Mouse (Mus musculus) inflammation-experienced regulatory T-cells (primary cell): ENCODE measurements around the gene Rnf216. TPM values are rescaled to one million over a fixed set of nuclear protein-coding genes. Genes with fewer than 3 reads are reported as not detected.

Experiments
- polyA plus RNA-seq, 2 experiments: library from polyadenylated mRNA; unstranded; fragments of 100-300 nt; shearing (Covaris generic); gene quantifications; one replicate each; pipeline ENCODE4 v1.2.1; 2017

The Rnf216 gene
- 10 to 100 TPM; 37.3 to 58.6 TPM for polyA plus RNA-seq

DNA sequence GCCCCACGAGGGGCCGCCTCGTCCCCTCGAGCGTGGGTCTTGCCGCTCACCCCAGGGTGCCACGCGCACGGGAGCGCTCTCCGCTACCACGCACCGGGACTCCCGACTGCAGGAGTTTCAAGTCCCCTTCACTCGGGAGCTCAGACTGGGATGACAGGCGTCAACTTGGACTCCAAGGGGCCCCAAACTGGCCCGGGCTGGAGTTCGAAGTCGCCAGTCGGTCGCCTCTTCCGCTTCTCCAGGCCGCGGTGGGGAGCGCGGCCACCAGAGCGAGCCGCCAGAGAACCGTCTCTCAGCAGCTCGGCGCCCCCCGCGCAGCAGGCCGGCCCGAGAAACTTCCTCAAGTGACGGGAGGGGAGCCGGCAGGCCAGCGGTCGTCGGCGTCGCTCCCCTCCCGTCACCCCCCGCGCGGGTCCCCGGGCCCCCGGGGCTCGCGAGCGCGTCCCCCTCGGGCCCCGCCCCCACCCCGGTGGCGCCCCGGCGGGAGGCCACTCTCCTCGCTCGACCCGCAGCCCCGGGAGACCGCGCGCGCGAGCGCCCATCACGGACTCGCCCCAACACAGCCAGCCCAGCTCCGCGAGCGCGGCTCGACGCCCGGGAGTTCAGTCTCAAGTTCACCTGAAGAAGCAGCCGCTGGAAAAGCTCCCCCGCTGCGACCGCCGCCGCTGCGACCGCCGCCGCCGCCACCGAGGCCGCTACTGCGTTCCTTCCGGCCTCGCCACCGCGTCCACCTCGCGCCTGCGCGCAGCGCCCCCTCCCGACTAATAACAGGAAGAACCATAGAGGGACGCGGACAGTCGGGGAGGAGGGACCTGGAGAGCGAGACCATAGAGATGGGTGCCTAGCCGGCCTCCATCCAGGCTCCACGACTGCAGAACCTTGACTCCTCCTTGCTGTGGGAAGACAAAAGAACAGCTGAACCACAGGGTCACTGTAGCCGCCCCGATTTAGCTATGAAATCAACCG, at the start of gene Rnf216:
TSS of gene Rnf216 (minus strand) at position 714 of the 966 bp plus-strand sequence.

DNA sequence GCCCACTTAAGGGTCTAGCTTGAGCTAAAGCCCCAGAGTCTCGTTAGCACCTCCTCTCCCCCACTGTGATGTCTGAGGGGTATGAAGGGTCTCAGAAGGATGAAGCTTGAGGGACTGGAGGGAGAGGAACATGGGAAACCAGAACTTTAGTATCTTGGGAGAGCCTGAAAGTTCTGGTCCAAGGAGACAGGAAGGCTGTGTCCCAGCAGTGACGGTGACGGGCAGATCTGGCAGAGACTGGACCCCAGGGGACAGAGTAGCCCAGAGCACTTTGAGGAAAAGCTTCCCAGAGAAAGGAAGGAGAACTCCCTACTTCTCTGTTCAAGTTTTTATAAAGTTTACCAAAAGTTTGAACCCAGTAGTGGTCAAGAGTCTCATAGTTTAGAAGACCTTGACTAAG, 34.7 kb upstream of the Rnf216 start, which contains the start of gene Olfr718-ps1:
TSS of gene Olfr718-ps1 (minus strand) at position 101 of the 400 bp plus-strand sequence.

GRCm38 (mm10) chr5:142959576-142960556, 152.9 kb downstream of the Rnf216 start, which contains the start of gene Fscn1:
Gene Fscn1, plus strand, starts transcription at chr5:142960343.

Other genes starting within 250 kb of the Rnf216 start
- gene Fbxl18, start 217.6 kb downstream of the Rnf216 start, polyA plus RNA-seq = 1 to 10 TPM; 6.0 to 9.6 TPM
- gene Actb, start 206.2 kb downstream of the Rnf216 start, polyA plus RNA-seq = 1,000 to 10,000 TPM; 2,441 to 2,707 TPM
- gene Fscn1, start 152.7 kb downstream of the Rnf216 start, polyA plus RNA-seq = under 1 TPM; 0.31 to 0.70 TPM
- under 1 TPM; 0.28 to 0.81 TPM for gene Olfr718-ps1, start 34.6 kb upstream of the Rnf216 start, polyA plus RNA-seq
- gene Rbak, start 67.8 kb upstream of the Rnf216 start, polyA plus RNA-seq = 10 to 100 TPM; 15.8 to 16.5 TPM
- gene Spdye4b, start 68.0 kb upstream of the Rnf216 start, polyA plus RNA-seq = 1 to 10 TPM in 1 of 2 experiments, under 1 TPM in 1; 0.18 to 1.6 TPM
- under 1 TPM; 0.17 to 0.21 TPM for gene Spdye4a, start 113.9 kb upstream of the Rnf216 start, polyA plus RNA-seq
- 10 to 100 TPM; 20.9 to 27.8 TPM for gene Zfp12, start 122.2 kb upstream of the Rnf216 start, polyA plus RNA-seq
- 1 to 10 TPM; 3.1 to 4.5 TPM for gene Zfp316, start 157.0 kb upstream of the Rnf216 start, polyA plus RNA-seq
- gene Zfp853, start 180.6 kb upstream of the Rnf216 start, polyA plus RNA-seq = not detected
- 10 to 100 TPM; 38.4 to 61.0 TPM for gene E130309D02Rik, start 202.4 kb upstream of the Rnf216 start, polyA plus RNA-seq
- gene Zdhhc4, start 216.3 kb upstream of the Rnf216 start, polyA plus RNA-seq = 10 to 100 TPM; 87.8 to 96.0 TPM
- 1 to 10 TPM in 1 of 2 experiments, not detected in 1; 1.1 TPM for gene Grid2ip, start 244.3 kb upstream of the Rnf216 start, polyA plus RNA-seq